Mouse (Mus musculus) intestine, postnatal 0 days (tissue): ENCODE results near the gene Acvr1. TPM values are rescaled to one million over a fixed set of nuclear protein-coding genes. Genes with fewer than 3 reads are reported as not detected.
A peak's percentile ranks its signal among the peaks of the same experiment; 100 is the strongest.

Experiments used
- ATAC-seq: fragments of 200-750 bp; cut with Nextera tagmentation; 2 replicates; pipeline ENCODE4 v1.8.0; 2017; ENCODE audit warnings: mild to moderate bottlenecking, moderate TSS enrichment, moderate library complexity
- H3K27ac ChIP-seq: fragments of 300-500 bp; sonication (generic); 2 replicates; pipeline ENCODE4 v1.5.1; 2014; ENCODE audit warnings: mild to moderate bottlenecking, low read depth, low read length, moderate library complexity
- H3K27me3 ChIP-seq: fragments of 300-500 bp; sonication (generic); replicated peaks from 2 replicates; pipeline ENCODE4 v1.6.1; 2014; ENCODE audit warnings: low read length, mixed read lengths; ENCODE audit not compliant: control insufficient read depth, insufficient read depth
- H3K36me3 ChIP-seq: fragments of 300-500 bp; sonication (generic); 2 replicates; pipeline ENCODE4 v1.6.1; 2014; ENCODE audit warnings: mild to moderate bottlenecking, moderate library complexity; ENCODE audit not compliant: control insufficient read depth, insufficient read depth
- H3K4me1 ChIP-seq: fragments of 300-500 bp; sonication (generic); replicated peaks from 2 replicates; pipeline ENCODE4 v1.6.1; 2014; ENCODE audit warnings: antibody characterized with exemption, low read length, mixed read lengths; ENCODE audit not compliant: control insufficient read depth, insufficient read depth
- H3K4me2 ChIP-seq: fragments of 300-500 bp; sonication (generic); replicated peaks from 2 replicates; pipeline ENCODE4 v1.6.1; 2014; ENCODE audit warnings: low read depth, mild to moderate bottlenecking, moderate library complexity
- H3K4me3 ChIP-seq: fragments of 300-500 bp; sonication (generic); 2 replicates; pipeline ENCODE4 v1.5.1; 2014; ENCODE audit warnings: low read depth, low read length
- H3K9ac ChIP-seq: fragments of 300-500 bp; sonication (generic); 2 replicates; pipeline ENCODE4 v1.6.1; 2014; ENCODE audit warnings: mild to moderate bottlenecking, low read depth, low read length
- H3K9me3 ChIP-seq: fragments of 300-500 bp; sonication (generic); 2 replicates; pipeline ENCODE4 v1.6.1; 2016; ENCODE audit warnings: mixed run types; ENCODE audit not compliant: control insufficient read depth
- CTCF ChIP-seq: sonication (generic); IDR thresholded peaks from 2 replicates; pipeline ENCODE4 v1.5.1; 2016; ENCODE audit warnings: low read depth, mild to moderate bottlenecking, control low read depth, antibody characterized with exemption, moderate library complexity
- WGBS: fragments of 180-500 bp; shearing (Covaris S2); extraction: QIAGEN DNeasy Blood & Tissue Kit; methylation state at CpG from one replicate; pipeline ENCODE4 v1.1.7; 2014; 5-methylcytosine and 5-hydroxymethylcytosine counted together
- polyA plus RNA-seq: library from polyadenylated mRNA; unstranded; fragments of >200 nt; fragmentation: Nextera tagmentation; extraction: Ambion mirVana; gene quantifications from 2 replicates; pipeline ENCODE4 v1.2.1, GENCODE M21; 2015

The Acvr1 gene
- polyA plus RNA-seq, 1 experiment from 2014 or later: 4.6 TPM

GRCm38 (mm10) chr2:58505306-58506090 is 61.5 kb downstream of the Acvr1 start:
- Histone ChIP-seq H3K4me2 (no peak overlapping the region), H3K36me3 (peaks cover 6% of the 10 kb centered on the region), H3K9me3 (no peaks in the 10 kb centered on the region), H3K4me1 (no peaks in the 10 kb centered on the region), H3K27ac (no peak overlapping the region), H3K4me3 (no peak overlapping the region), H3K9ac (no peak overlapping the region), H3K27me3 (no peaks in the 10 kb centered on the region)
- TF ChIP-seq CTCF: no peak
- 88% methylated on average over 9 of the region's 9 CpGs for WGBS
- ATAC-seq: no peak

- peak overlapping the region; percentile 18; the same call in 1 of the 2 replicates for H3K4me2 ChIP-seq
- no peaks in the 10 kb centered on the region for H3K4me1 ChIP-seq
- no peak overlapping the region for H3K27ac ChIP-seq
- ATAC-seq: 0 out of 2 replicates have a peak, but pooled peaks have one; percentile 38
- TF ChIP-seq CTCF: no peak
- no peak overlapping the region for H3K4me3 ChIP-seq
- H3K27me3 ChIP-seq: no peaks in the 10 kb centered on the region
- H3K9ac ChIP-seq: no peak overlapping the region
- whole genome bisulfite sequencing: 36% methylated on average over 8 of the region's 8 CpGs
- H3K9me3 ChIP-seq: no peaks in the 10 kb centered on the region
- no peaks in the 10 kb centered on the region for H3K36me3 ChIP-seq
Measured at GRCm38 (mm10) chr2:58496647-58497410, 70.1 kb downstream of the Acvr1 start.

GRCm38 (mm10) chr2:58495271-58495670 is 71.7 kb downstream of the Acvr1 start:
- no peak for TF ChIP-seq CTCF
- no peaks in the 10 kb centered on the region for H3K36me3 ChIP-seq
- no peak overlapping the region for H3K4me2 ChIP-seq
- no peaks in the 10 kb centered on the region for H3K27me3 ChIP-seq
- H3K27ac ChIP-seq: no peak overlapping the region
- WGBS: 85% methylated on average over 3 of the region's 3 CpGs
- H3K4me1 ChIP-seq: no peaks in the 10 kb centered on the region
- H3K9ac ChIP-seq: no peak overlapping the region
- no peak overlapping the region for H3K4me3 ChIP-seq
- no peaks in the 10 kb centered on the region for H3K9me3 ChIP-seq
- no peak for ATAC-seq

GRCm38 (mm10) chr2:58493685-58494635 is 73.0 kb downstream of the Acvr1 start:
- peaks cover 3% of the 10 kb centered on the region; the same call in 1 of the 2 replicates for H3K36me3 ChIP-seq
- H3K27ac ChIP-seq: no peak overlapping the region
- ATAC-seq: no peak
- H3K4me2 ChIP-seq: no peak overlapping the region
- no peaks in the 10 kb centered on the region for H3K9me3 ChIP-seq
- WGBS: 89% methylated on average over 18 of the region's 18 CpGs
- H3K9ac ChIP-seq: no peak overlapping the region
- no peak for TF ChIP-seq CTCF
- no peak overlapping the region for H3K4me3 ChIP-seq
- no peaks in the 10 kb centered on the region for H3K4me1 ChIP-seq
- H3K27me3 ChIP-seq: no peaks in the 10 kb centered on the region

GRCm38 (mm10) chr2:58489275-58489674 is 77.7 kb downstream of the Acvr1 start:
- ATAC-seq: peak; percentile 52
- H3K27ac ChIP-seq: no peak overlapping the region
- no peak for TF ChIP-seq CTCF

More at GRCm38 (mm10) chr2:58489275-58489674, 77.7 kb downstream of the Acvr1 start:
- Histone ChIP-seq H3K9ac (no peak overlapping the region), H3K27me3 (no peaks in the 10 kb centered on the region), H3K9me3 (no peaks in the 10 kb centered on the region), H3K4me3 (no peak overlapping the region), H3K4me2 (no peak overlapping the region), H3K4me1 (0 out of 2 replicates have a peak, but pooled peaks cover 3% of the 10 kb centered on the region), H3K36me3 (peaks cover 3% of the 10 kb centered on the region; the same call in 1 of the 2 replicates)
- WGBS: 75% methylated on average over 9 of the region's 9 CpGs
